Mouse (Mus musculus) mouse trophoblast stem cell (cell line): ENCODE data around the gene Fam184a.
"Not testable (repeated sequence)": the region's sequence is repeated elsewhere in the genome, so short reads cannot be mapped to it uniquely, and the experiment has no call there.

ENCODE experiments used
- in situ Hi-C, 2 experiments: fragments of 300-500 bp; cut with MseI, MboI; formaldehyde crosslinking; loops; 2 replicates in 1 of 2; 3 replicates in 1 of 2; pipeline ENCODE4 v1.15.1; 2025

Fam184a gene

DNA sequence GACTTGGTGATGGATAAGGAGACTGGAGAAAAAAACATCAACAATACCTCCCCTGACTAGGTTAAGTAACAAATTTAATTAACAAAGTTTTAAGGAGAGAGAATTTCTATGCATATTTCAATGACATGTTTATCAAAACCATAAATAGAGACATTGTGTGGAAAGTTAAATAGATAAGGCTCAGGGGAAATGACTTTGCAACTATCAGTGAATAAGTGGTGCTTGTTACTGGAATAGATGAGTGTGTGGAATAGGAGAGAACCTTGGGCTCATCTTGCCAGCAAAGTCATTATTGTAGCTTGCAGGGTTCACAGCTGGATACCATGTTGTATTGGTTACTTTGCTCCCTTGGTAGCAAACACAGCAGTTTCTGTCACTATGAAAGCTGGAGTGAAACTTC lies 59.7 kb downstream of the Fam184a start:
- in situ Hi-C loops = no loop called here

DNA sequence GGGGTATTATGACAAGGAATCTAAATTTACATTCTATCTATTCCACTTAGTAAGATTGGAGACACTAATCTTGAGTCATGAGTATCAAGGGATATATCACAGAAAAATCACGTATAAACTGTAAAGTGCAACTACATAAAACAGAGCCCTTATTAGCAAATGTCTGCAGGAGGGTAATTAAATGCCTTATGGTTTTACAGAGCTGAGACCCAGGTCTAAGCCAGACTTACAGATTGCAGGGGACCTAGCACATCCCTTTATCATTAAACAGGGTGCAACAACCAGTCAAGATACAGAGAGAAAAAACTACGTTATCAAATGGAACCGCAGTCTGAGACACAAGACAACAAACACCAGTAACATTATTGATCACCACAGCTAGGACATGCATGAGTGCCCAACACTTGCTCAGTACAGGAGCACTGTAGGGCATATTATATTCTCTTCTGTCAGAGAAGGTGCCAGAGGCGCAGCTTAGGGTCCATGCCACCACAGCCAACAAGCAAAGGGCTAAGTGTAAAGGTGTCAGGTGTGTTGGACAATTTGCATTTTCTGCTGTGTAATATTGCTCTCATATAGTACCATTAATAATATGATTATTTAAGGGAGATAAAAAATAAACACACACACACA lies 61.9 kb downstream of the Fam184a start:
- in situ Hi-C loops = no loop called here

- in situ Hi-C loops = no loop called here
Observed at GRCm38 (mm10) chr10:53688533-53688932, 62.4 kb downstream of the Fam184a start.

DNA sequence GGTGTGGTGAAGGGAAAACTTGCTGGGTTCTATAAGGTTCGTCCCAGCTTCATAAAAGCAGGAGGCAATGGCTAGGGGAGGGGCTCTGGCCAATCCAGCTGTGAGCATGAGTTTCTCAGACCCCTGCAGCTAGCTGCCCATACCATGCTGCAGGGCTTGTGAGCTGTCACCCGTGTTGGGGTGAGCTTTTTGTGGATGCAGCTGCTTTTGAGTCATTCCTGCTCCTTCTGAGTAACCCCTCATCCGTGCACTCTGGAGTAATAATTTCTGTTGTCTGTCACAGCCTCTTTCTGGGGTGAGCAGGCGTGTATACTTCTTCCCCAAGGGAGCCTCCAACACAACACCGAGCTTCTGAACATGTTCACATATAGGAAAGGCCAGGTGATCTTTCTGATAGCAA lies 63.0 kb downstream of the Fam184a start:
- in situ Hi-C loops = no loop called here

- in situ Hi-C loops = no loop called here
Observed at GRCm38 (mm10) chr10:53685806-53686205, 65.1 kb downstream of the Fam184a start.

DNA sequence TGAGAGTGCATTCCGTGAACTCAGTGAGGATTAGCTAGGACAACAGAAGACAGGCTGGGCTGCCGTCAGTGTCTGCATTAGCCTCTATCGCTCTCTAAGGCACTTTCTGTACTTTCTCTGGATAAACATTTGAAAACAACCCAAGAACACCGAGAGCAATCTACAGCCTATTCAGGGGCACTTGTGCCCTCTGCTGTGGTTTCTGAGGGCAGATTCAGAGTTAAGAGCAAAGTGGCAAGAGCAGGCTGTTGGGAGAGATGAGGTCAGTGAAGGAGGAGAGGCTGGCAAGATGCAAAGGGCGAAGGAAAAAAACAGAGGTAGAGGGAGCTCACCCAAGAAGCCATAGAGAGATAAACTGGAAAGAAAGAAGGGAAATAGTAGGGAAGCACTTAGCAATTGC lies 67.7 kb downstream of the Fam184a start:
- in situ Hi-C loops = no loop called here

GRCm38 (mm10) chr10:53679690-53680557 lies 71.0 kb downstream of the Fam184a start:
- in situ Hi-C loops = no loop called here

DNA sequence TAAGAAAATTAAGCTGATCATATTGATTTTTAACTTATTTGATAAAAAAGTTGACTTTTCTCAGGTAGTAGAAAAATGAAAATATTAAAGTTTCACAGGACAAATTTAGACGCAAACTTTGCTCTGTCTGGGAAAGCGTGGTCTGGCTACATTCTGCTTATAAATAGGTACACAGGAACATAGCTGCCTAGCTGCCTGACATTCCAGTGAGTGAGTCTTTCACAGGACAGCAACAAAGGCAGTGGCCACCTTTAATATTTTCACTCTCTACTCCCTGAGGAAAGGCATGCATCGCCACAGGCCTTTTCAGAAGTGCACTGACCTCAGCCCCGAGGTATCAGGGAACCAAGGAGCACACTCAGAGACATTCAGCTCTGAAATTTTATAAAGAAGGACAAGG lies 89.1 kb downstream of the Fam184a start:
- in situ Hi-C loops = no loop called here

DNA sequence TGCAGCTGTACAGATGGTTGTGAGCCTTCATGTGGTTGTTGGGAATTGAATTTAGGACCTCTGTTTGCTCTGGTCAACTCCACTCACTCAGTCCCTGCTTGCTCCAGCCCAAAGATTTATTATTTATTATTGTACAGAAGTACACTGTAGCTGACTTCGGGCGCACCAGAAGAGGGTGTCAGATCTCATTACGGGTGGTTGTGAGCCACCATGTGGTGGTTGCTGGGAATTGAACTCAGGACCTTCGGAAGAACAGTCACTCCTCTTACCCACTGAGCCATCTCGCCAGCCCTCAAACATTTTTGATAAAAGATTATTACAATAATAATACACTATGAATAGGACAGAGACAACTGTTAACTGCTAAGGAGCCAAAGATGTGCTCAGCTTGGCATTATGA lies 96.7 kb downstream of the Fam184a start:
- in situ Hi-C loops = loop anchor here in 1 of 2 experiments (5.0 kb wide), 1 partner anchor 143 kb away; no protein-coding TSS in a partner anchor

GRCm38 (mm10) chr10:53650683-53651082 lies 100.2 kb downstream of the Fam184a start:
- in situ Hi-C loops = loop anchor here in 1 of 2 experiments (5.0 kb wide), 1 partner anchor 147 kb away; no protein-coding TSS in a partner anchor

DNA sequence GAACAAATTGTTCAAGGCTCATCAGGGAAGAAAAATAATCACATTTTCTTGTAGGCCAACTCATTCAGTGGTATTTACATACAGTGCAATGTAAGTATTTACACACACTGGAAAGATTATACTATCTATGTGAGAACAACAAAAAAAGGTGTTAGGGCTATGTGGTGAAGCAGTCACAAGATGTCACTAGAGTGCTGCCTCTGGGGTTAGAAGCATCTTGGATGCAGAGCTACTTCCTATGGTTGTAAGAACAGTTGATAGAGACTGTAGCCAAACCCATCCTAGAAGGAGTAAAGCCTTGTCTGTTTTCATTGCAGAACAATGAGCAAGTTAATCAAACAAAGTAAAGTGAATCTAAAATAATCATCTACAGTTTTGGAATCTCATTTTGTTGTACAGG lies 109.4 kb downstream of the Fam184a start:
- in situ Hi-C loops = loop anchor here in 1 of 2 experiments (10.0 kb wide), 1 partner anchor 153 kb away; no protein-coding TSS in a partner anchor

GRCm38 (mm10) chr10:53635246-53635971 lies 115.5 kb downstream of the Fam184a start:
- in situ Hi-C loops = no loop called here

- in situ Hi-C loops = no loop called here
Observed at GRCm38 (mm10) chr10:53634160-53634559, 116.8 kb downstream of the Fam184a start.

- in situ Hi-C loops = not testable (repeated sequence)
Observed at GRCm38 (mm10) chr10:53630339-53630738, 120.6 kb downstream of the Fam184a start, which contains the start of gene Mcm9. Gene Mcm9, minus strand, starts transcription at chr10:53630439.

DNA sequence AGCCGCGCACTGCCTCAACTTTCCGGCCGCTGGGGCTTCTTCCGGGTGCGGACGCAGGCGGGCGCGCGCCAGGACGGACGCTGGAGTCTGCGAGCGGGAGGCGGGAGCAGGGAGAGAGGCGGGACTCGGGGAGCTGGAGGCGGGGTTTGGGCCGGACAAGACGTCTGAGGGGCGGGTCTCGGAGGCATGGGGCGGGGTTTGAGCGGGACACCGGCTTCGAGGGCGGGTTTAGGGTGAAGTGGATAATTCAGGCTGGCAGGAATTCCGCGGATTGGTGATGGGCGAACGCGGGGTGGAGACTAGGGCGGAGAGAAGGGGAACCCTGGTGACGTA lies 121.0 kb downstream of the Fam184a start:
- in situ Hi-C loops = no loop called here

- in situ Hi-C loops = no loop called here
Observed at GRCm38 (mm10) chr10:53629247-53629917, 121.5 kb downstream of the Fam184a start.

DNA sequence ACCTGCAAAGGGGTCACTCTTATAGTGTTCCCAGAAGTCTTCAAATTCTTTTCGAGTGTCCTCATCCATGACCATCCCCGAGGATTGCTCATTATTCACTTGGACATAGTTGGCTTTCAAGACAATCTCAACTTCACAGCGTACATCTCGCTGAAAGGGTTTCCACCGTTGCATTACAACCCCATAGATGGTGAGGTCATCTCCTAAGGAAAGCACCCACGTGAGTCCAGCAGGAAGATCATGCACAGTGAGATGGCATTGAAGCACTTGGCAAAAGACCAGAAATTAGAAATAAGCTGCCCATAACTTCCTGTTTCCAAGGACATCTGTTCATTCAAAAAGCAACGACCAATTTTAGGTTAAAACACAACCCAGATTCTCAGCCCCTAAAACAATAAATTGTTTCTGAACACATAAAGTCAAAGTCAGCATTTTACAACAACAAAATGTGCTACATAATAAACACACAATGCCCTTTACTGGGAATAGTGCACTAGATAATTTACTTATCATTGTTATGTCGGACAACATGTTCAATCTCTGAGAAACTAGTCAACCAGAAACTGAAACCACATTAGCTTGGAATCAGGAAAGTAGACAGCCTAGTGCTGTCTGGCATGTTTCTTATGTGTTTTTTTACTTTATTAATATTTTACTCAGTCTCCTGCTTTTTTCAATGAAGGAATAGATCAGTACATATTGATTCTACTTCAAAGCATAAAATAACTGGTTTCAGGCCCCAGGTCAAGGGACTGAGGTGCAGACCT lies 134.9 kb downstream of the Fam184a start:
- in situ Hi-C loops = no loop called here

- in situ Hi-C loops = no loop called here
Observed at GRCm38 (mm10) chr10:53613955-53614354, 137.0 kb downstream of the Fam184a start.

GRCm38 (mm10) chr10:53612172-53612571 lies 138.8 kb downstream of the Fam184a start:
- in situ Hi-C loops = no loop called here

DNA sequence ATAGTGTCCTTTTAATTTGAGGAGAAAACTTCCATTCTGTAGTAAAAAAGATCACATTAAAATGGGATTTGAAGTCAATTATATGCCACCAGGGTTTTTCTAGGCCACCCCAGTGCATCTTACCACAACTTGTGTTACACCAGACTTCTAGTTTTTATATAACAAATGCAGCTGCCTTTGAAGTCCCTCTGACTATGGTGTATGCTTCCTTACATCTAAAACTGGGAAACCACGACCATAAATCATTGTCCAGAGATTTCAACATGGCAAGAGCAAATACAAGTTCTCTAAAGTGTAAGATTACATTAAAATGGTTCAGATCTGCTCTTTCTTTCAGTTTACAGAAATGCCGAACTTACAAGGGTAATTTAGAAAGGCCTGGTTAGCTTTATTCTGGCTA lies 142.6 kb downstream of the Fam184a start:
- in situ Hi-C loops = no loop called here

- in situ Hi-C loops = no loop called here
Observed at GRCm38 (mm10) chr10:53605328-53605727, 145.6 kb downstream of the Fam184a start.
